ENCODE assay signal across 23 mouse cellular contexts in genomic region chr1:72359462-72359861, GRCm38 (mm10). TPM values are rescaled to one million over a fixed set of nuclear protein-coding genes. Genes with fewer than 3 reads are reported as not detected.
DNase-seq lines count a peak whose midpoint lies in the region; ATAC-seq and TF ChIP-seq lines count a peak whose summit lies in the region.
"Had no signal": no experiment of that assay in that cellular context is flagged by ENCODE, and none has a peak within 500 bp of the region (broad histone marks: within the 10 kb centered on the region; RNA-seq: fewer than 3 reads in every experiment).

No protein-coding gene starts in this region.

- ATAC-seq in common myeloid progenitor, adult 5-6 weeks (replicated peaks; ENCODE audit: low read depth, poor library complexity, severe bottlenecking), result peak; percentile 88
- ATAC-seq in hematopoietic stem cell, adult 5-6 weeks (replicated peaks in 1 of 2; ENCODE audit: insufficient read depth in 1 of 2, low FRiP score in 2 of 2, low TSS enrichment in 1 of 2, low read depth in 1 of 2, poor library complexity in 2 of 2, severe bottlenecking in 2 of 2), result peak; percentile 4 to 29; a peak in 1 of 4 replicates
- peak; percentile 75 for ATAC-seq in megakaryocyte progenitor cell, adult 5-6 weeks (replicated peaks; ENCODE audit: poor library complexity)
- ATAC-seq in intestine, postnatal 0 days, result no peak
- ATAC-seq: activated CD4-positive, CD25-positive, alpha-beta regulatory T cell, adult 4 months; forebrain, embryonic 13.5 days; forebrain, embryonic 16.5 days; Patski had no signal

- no peak overlapping the region for H3K4me3 ChIP-seq in intestine, postnatal 0 days (ENCODE audit: low read depth, low read length)
- H3K4me3 ChIP-seq: embryonic facial prominence, embryonic 10.5 days; embryonic facial prominence, embryonic 12.5 days; forebrain, embryonic 13.5 days had no signal

- H3K27me3 ChIP-seq in intestine, postnatal 0 days (replicated peaks; ENCODE audit: control insufficient read depth, insufficient read depth, low read length), result no peaks in the 10 kb centered on the region
- H3K27me3 ChIP-seq: embryonic facial prominence, embryonic 12.5 days; forebrain, embryonic 13.5 days; Patski had no signal

- H3K27ac ChIP-seq in intestine, postnatal 0 days (ENCODE audit: low read depth, low read length), result no peak overlapping the region
- H3K27ac ChIP-seq: embryonic facial prominence, embryonic 10.5 days; embryonic facial prominence, embryonic 12.5 days; forebrain, embryonic 13.5 days had no signal

- WGBS in intestine, postnatal 0 days, result 89% methylated on average over 2 of the region's 2 CpGs

- no peaks in the 10 kb centered on the region for H3K4me1 ChIP-seq in intestine, postnatal 0 days (replicated peaks; ENCODE audit: control insufficient read depth, insufficient read depth, low read length)
- H3K4me1 ChIP-seq: embryonic facial prominence, embryonic 10.5 days; embryonic facial prominence, embryonic 12.5 days; forebrain, embryonic 13.5 days had no signal

- no peaks in the 10 kb centered on the region for H3K9me3 ChIP-seq in intestine, postnatal 0 days (ENCODE audit: control insufficient read depth)
- H3K9me3 ChIP-seq: embryonic facial prominence, embryonic 10.5 days; embryonic facial prominence, embryonic 12.5 days; forebrain, embryonic 13.5 days; G1E had no signal

- H3K9ac ChIP-seq in intestine, postnatal 0 days (ENCODE audit: low read depth, low read length), result no peak overlapping the region
- H3K9ac ChIP-seq: embryonic facial prominence, embryonic 12.5 days; forebrain, embryonic 13.5 days had no signal

- peak; percentile 66 for DNase-seq in heart, adult 11 months
- DNase-seq in heart, adult 18-20 months, result no peak
- no peak for DNase-seq in frontal cortex, postnatal 10 days (ENCODE audit: low spot score in 2 of 2)
- DNase-seq in left cerebral cortex, postnatal 14 days (ENCODE audit: low spot score in 2 of 2), result no peak
- DNase-seq: adrenal gland, adult 8-10 months; adrenal gland, postnatal 25 days; cerebellum, adult 11 months; cerebellum, adult 18-20 months; cerebellum, adult 8-10 months; cerebellum, adult 9-11 months; cerebellum, postnatal 14 days; cerebellum, postnatal 36 days had no signal

- H3K4me2 ChIP-seq in intestine, postnatal 0 days (replicated peaks; ENCODE audit: low read depth), result no peak overlapping the region
- H3K4me2 ChIP-seq: embryonic facial prominence, embryonic 12.5 days; forebrain, embryonic 13.5 days had no signal

- intact Hi-C loops in left cerebral cortex, postnatal 14 days (cut with DNase I), result no loop called here

- no peak for TF ChIP-seq CTCF in intestine, postnatal 0 days (IDR thresholded peaks at IDR 0.05; ENCODE audit: low read depth)

- H3K36me3 ChIP-seq in intestine, postnatal 0 days (ENCODE audit: control insufficient read depth, insufficient read depth), result 0 out of 2 replicates have a peak, but pooled peaks cover 9% of the 10 kb centered on the region

RNA-seq across cellular contexts. Expression of gene Xrcc5, which starts 52.2 kb away (rescaled TPM):
- total RNA-seq in heart, adult 18-20 months (2021), result 10 to 100 TPM; 16.4 to 19.7 TPM
- 34.4 and 34.7 TPM in 2 replicates for total RNA-seq in common myeloid progenitor, adult 5-6 weeks (2017)
- 47.5 and 57.9 TPM in 2 replicates for total RNA-seq in hematopoietic stem cell, adult 5-6 weeks (2017)
- 12.0 and 12.4 TPM in 2 replicates for total RNA-seq in megakaryocyte progenitor cell, adult 5-6 weeks (2015)
- 11.6 and 18.9 TPM in 2 replicates for total RNA-seq in megakaryocyte progenitor cell, adult 5-6 weeks (2017)
- total RNA-seq in left cerebral cortex, postnatal 14 days (2021), result 10 to 100 TPM; 11.2 to 12.5 TPM
- 14.0 and 14.3 TPM in 2 replicates for polyA plus RNA-seq in intestine, postnatal 0 days (2015; fragmentation: Nextera tagmentation; extraction: Ambion mirVana)
